Mouse (Mus musculus) neural tube, embryonic 10.5 days (tissue): ENCODE data around the gene Six3.

Experiments
- DNase-seq: peaks from one replicate; pipeline ENCODE4 v3.0.0-alpha.2; 2017; ENCODE audit warnings: low spot score; ENCODE audit errors: extremely low spot score

Gene Six3

GRCm38 (mm10) chr17:85624051-85624420 lies 10.6 kb downstream of the Six3 start:
- DNase-seq: no peak

DNA sequence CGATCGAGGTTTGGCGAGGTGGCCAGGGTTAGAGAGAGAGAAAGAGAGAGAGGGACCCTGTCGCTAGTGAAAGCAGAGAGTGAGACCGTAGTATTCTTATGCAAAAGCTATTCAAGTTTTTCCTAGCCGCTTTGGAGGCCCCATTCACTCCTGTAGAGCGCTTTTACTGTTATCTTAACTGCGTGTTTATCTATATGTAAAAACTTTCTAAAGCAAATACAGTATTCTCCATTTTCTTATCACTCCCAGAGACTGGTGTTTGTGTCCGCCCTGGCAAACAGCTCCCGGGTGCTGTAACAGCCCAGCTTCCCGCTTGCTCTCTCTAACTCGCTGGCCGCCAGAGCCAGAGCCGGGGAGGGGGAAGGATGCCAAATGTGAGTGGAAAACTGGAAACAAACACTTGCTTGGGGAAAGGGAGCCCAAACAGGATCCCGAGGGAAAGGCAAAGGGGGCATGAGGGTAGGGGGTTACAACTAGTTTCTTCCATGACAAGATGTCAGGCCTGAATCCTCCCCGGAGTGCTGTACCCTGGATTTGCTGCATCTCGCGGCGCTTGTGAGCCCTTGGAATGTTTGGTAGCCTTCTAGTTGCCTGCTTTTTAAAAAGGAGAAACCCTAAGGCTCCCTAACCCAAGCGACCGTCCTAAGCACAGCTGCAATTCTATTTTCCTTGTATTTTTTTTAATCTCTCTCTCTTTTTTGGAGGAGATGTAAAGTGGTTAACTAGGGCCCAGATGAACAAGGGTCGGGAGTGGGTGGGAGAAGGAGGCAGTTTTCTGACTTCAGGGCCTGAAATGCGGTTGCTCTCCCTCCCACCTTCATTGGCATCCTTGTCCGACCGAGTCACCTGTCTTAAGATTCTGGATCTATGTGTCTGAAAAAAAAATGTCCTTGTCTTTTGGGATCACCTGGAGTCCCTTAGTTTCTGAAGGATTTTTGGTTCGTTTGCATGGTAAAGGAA lies 11.9 kb downstream of the Six3 start:
- DNase-seq: peak; percentile 70

- DNase-seq: peak; percentile 35
Measured at GRCm38 (mm10) chr17:85626091-85626860, 12.9 kb downstream of the Six3 start.

DNA sequence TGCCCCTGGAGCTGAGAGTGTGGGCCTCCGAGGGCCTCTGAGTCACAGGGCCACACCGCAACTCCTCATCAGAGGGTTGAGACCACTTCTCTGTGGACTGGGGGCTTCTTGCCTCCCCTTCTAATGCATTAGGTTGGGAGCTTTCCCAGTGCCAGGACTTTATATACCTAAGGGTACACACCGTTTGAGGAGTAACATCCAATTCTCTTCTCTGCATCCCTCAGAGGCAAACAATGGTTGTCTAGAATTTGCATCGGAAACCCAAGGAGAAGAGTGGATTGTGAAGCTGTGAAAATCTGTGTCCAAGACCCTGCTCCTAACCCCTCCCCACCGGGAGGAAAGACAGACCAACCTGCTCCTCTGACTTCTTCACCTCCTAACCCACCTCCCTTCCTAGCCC lies 14.3 kb downstream of the Six3 start:
- peak; percentile 13 for DNase-seq

DNA sequence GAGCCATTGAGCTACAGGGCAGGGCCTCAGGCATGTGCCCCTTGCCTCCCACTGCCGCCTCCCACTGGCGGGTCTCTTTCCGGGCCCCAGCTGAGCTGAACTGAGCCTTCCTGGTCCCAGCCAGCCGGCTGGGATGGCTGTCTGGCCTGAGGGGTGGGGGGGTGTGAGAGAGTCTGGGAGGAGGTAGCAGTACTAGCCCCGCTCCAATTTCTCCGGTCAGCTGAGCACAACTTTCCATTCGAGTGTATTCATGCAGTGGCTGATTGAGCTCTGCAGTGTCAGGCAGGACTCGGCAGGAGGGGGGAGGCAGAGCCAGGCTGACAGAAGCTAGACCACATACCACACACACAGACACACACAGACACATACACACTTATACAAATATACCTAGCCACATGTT lies 15.4 kb downstream of the Six3 start:
- no peak for DNase-seq

GRCm38 (mm10) chr17:85629396-85629795 lies 16.0 kb downstream of the Six3 start:
- no peak for DNase-seq

DNA sequence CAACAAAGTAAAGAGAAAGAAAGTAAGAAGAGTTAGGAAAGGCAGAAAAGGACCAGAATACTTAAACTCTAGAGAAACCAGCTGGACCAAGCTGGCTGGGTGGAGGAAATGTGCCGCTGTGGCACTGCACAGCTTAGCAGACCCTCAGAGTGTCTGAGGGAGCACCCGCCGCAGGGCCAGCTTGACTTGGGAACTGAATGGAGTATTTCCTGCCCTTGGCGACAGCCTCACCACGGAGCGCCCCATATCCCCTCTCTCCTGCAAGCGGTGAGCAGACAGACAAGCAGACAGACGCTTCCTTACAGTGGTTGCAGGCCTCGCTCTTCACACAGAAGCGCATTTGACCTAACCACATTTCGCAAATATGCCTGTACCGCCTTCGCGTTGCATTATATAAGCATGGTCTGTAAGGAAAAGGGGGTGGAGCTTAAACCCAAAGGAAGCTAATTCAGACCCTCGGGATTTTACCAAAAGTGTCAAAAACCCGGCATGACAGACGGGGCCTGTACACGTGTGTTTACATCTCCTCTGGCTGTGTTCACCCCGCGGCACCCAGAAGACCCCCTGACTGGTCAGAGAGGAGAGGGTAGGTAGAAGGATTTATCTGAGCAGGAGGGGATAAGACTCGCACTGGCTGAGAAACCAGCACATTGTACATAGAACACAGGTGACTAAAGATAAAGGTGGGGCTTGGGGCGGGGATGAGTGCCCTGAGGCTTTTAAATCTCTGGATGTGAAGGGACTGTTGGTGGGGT lies 17.1 kb downstream of the Six3 start:
- no peak for DNase-seq

- no peak for DNase-seq
Measured at GRCm38 (mm10) chr17:85631106-85631505, 17.7 kb downstream of the Six3 start.

GRCm38 (mm10) chr17:85633619-85634018 lies 20.2 kb downstream of the Six3 start:
- peak; percentile 89 for DNase-seq

- no peak for DNase-seq
Measured at GRCm38 (mm10) chr17:85637876-85638275, 24.5 kb downstream of the Six3 start.

GRCm38 (mm10) chr17:85645312-85645711 lies 31.9 kb downstream of the Six3 start:
- no peak for DNase-seq

DNA sequence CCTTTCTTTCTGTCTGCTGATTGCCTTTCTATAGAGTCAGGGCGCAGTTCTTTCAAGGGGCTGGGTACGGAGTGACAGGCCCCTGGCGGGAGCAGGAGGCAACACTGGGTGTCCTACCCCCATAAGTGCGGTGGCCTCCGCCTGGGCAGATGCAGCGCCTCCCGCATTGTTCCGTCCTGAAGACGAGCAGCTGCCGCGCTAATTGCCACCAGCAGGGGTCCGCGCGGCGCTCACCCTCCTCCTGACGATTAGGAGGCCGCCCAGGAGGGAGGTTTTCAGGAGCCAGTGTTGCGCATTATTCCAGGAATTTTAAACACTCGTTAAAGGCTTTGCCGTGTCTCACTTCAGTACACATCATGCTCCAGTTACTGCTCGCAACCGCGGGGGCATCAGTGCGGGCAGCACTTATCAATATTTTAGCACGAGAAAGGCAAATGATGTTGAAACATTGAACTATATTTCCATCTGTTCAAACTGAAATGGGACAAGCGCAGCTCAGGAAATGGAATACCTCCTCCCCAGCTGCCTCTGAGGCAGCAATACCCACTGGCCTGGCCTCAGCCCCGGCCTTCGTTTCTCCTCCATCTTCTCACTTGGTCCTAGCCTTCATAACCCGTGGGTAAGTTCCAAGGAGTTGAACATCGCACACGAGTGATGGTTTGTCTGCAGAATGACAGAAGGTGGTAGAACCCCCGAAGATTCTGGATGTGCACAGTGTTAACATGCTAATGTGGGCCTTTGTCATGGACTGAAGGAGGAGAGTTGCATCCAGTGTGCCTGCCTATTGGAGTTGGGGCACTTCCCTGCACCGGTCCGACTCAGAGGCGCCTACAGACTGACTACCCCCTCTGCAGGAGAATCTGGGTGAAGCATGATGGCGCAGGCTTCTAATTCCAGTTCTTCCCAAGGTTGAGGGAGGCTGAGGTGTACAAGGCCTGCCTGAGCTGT lies 32.6 kb downstream of the Six3 start:
- DNase-seq: peak; percentile 72

- DNase-seq: no peak
Measured at GRCm38 (mm10) chr17:85660016-85660415, 46.6 kb downstream of the Six3 start.

DNA sequence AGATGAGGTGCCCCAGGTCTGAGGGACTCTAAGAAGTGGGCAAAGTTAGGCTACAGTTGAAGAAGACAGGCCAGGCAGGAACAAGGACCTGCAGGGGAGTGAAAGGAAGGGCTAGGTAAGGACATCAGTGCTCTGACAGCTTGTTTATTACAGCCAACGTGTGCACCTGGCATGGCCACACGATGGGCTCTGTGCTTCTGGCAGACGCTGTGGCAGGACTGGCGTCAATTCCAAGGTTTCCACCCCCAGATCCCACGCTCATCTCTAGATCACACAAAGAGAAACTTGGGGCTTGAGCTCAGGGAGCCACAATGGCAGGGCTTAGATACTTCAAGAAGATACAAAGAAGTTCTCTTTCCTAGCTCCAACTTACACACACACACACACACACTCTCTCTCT lies 48.1 kb downstream of the Six3 start:
- DNase-seq: no peak

- no peak for DNase-seq
Measured at GRCm38 (mm10) chr17:85664202-85664601, 50.8 kb downstream of the Six3 start.

DNA sequence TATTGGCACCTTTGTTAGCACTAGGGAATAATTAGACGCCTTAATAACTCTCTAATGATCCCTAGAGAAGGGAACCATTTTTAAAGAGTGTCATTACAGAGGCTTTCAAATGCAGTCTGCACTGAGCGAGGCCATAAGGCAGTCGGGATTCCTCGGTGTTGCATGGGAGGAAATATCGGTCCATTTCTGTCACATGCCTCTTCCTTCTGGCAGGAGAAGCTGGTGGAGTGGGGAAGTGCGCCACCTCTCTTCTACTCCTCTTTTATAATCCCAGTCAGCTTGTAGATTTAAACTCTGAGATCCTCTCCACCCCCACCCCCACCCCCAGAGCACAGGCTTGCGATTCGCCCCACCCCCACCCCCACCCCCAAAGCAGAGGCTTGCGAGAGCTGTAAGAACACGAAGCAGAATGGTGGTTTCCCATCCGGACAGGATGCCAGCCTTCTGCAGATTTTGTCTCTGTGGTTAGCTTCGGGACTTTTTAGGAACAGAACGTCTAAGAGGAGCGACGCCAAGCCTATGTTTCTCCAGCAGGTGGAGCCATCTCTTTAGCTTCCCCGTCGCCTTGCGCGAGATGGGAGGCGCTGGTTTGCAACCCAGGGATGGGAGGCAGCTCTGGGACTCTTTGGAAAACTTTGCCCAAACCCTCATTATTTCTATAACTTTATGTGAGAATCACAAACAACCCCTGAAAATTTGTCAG lies 51.4 kb downstream of the Six3 start:
- peak; percentile 74 for DNase-seq
